Mouse (Mus musculus) brain, adult 2 months (tissue): ENCODE measurements around the gene Gpkow.
"Not testable (repeated sequence)": the region's sequence is repeated elsewhere in the genome, so short reads cannot be mapped to it uniquely, and the experiment has no call there.

Experiments used
- DNase-seq: peaks from one replicate; pipeline ENCODE4 v3.0.0; 2011; ENCODE audit warnings: low read depth, low spot score

The Gpkow gene

DNA sequence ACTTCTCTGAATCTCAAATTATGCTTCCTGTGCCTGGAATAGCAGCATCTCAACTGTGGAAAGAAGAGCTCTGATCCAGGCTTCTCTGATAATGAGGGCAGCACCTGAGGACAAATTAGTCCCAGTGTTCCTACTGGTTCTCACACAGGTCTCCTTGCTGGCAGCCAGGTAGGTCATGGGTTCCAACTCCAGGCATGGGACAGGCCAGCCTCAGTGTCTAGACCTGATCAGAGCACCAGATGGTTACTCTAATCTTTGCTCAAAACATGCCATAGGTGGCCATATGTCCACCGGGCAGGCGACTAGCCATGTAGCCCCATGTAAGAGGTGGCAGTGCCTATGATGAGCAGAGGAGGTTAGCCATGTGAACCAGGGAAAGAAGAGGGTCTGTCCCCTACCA lies 8.6 kb upstream of the Gpkow start:
- peak; percentile 58 for DNase-seq

DNA sequence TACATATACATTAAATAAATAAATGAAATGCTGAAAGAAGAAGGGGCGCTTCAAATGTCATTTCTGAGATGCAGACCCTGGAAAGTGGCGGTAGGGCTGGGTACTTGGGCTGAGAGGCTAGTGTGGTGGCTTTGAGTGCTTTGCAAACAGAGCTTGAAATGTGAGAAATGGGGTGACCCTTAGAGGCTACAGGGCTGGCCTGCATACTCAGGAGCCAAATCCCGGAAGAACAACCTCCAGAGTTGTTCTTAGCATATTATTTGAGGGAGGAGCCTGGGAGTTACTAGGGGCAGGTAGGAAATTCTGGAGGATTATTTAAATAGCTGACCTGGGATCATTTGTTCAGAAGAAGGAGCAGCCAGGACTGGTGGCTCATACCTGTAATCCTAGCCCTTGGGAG lies 6.4 kb upstream of the Gpkow start:
- no peak for DNase-seq

DNA sequence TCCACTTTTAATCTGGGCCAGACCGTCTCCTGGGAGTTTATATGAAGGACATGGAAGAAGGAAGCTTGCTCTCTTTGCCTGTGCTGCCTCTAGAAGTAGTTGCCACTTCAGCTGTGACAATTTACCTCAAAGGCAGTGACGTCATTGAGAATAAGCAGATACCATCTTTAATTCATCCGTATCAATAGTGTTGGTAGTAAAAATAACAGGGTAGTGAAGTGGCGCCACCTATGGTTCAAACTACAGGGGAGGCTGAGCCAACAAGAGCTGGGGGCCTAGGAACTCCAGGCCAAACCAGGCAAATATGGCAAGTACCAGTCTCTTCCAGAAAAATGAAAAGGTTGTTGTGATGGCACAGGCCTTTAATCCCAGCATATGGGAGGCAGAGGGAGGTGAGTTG lies 4.1 kb upstream of the Gpkow start:
- DNase-seq, result peak; percentile 50

DNA sequence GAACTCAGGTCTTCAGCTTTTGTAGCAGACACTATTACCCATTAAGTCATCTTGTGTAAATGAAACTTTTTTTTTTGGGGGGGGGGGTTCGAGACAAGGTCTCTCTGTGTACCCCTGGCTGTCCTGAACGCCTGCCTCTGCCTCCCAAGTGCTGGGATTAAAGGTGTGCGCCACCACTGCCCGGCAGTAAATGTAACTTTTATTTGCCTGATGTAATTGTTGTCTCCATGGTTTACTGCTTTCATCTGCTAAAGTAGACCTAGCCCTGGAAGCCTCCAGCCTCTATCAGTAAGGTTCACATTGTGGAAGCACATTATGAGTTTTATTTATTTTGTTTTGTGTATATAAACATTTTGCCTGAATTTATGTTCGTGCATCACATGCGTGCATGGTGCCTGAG lies 411 bp upstream of the Gpkow start:
- no peak for DNase-seq

DNA sequence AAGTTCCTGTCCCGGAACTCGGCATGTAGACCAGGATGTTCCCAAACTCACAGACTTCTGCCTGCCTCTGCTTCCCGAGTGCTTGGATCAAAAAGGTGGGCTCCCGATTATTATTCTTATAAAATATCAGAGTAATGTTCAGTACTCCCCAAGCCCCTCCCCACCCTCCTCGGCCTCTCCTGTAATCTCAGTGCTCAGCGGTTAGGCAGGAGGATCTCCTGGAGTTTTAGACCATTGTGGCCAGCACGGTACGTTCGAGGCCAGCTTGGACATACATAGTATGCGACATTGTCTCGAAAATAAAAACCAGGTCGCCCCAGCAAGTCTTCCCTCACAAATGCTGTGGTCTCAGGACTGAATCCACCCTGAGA lies 16.8 kb downstream of the Gpkow start:
- not testable (repeated sequence) for DNase-seq

DNA sequence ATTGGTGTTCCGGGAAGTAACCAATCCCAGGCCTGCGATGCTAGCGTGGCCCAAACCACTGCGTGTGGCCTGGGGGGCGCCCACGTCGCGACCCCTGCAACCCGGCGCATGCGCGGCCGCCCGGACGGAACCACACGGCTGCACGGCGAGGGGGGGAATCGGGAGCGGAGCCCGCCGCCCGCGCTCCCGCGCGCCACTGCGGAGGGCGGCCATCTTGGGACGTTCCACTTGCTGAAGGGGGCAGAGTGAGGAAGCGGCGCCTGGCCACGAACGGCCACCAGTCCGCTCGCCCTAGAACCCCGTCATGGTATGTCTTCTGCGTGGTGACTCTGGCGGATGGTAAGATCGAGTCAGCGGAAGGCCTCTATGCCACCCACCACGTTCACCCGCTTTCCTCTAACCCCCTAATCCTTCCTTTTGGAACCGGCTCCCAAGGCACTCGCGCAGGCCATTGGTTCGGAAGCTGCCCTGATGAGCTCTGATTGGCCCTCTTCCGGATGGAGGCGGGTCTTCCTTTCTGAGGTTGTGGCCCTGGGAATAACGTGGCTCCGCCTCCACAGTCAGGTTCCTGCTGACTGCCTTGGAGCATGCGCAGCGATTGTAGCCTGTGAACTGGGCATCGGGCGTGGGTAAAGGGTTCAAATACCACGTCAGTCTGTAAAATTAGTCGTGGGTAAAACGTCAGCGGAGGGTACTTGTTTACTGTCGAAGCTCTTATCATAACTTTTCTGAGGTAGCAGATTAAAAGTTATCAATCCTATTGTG lies 17.4 kb downstream of the Gpkow start, which contains the start of gene Wdr45:
TSS of gene Wdr45 (plus strand) at position 199 of the 765 bp plus-strand sequence.
- peak; percentile 99 for DNase-seq

DNA sequence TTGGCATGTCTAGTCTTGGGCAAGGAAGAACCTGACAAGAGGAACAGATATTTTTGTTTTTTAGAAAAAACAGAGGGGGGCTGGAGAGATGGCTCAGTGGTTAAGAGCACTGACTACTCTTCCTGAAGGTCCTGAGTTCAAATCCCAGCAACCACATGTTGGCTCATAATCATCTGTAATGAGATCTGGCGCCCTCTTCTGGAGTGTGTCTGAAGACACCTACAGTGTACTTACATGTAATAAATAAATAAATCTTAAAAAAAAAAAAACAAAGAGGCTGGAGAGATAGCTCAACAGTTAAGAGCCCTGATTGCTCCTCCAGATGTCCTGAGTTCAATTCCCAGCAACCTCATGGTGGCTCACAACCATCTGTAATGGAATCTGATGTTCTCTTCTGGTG lies 19.1 kb downstream of the Gpkow start:
- DNase-seq, result not testable (repeated sequence)

DNA sequence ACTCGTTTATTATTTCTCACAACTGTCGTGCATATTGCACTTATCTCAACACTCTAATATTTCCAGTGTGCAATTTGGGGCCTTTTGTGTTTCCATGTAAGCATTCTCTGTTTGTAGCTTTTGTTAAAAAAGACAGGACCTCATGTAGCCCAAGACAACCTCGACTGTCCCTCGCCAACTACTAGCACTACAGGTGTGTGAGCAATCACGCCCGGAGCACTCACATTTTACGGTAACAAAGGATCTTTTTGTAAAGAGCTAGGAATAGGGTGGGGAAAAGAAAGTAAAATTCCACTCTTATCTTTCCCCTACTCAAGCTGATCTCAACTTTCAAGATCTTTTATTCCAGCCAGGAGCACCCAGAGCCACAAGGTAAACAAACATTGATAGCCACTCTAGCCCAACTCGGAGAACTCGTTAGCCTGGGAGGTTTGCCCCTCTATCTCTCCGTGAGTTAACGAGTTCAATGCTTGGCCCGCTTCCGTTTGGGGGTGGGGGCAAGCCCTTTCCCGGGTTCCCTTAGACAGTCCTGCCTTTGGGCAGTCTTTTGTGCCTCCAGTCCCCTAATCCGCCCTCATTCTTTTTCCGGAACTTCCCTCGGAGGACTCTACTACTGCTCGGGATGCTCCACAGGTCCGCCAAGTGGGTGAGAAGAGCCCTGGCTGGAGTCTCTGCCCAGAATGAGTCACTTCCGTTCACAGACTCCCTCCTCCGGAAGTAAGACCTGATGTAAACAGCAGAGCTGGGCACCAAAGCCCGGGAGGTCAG lies 24.8 kb downstream of the Gpkow start, which contains the start of gene Gm45208:
TSS of gene Gm45208 (plus strand) at position 732 of the 768 bp plus-strand sequence.
- peak; percentile 92 for DNase-seq

DNA sequence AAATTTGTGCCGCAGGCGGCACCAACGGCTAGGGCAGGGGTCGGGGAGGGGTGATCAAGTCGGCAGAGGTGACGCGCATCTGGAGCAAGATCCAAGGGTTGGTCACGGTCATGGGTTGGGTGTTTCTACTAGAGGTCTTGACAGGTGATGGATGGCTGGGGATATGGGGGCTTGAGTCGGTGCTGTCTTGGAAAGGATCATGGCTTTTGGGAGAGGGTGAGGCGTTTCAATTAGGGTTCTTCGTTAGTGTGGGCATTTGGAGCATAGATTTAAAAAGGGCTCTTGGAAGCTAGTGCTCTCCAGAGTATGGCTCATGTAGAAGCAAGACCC lies 25.3 kb downstream of the Gpkow start:
- DNase-seq, result no peak

DNA sequence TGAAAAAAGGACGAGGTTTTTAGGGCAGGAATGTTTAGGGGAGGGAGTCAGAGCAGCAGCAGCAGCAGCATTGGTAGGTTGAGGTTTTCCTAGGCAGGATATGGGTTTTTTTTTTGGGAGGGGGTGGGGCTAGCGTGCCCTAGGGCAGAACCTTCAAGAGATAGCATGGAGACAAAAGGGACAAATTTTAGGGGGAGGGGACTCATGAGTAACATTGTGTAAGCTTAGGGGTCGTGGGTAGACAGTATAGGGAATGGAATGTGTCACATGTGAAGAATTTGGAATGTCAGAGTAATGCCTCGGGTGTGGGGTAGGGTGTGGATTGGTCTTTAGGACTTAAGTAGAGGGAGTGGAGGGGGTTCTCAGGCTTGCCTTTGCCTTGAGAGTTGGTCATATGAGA lies 25.8 kb downstream of the Gpkow start:
- DNase-seq, result no peak

DNA sequence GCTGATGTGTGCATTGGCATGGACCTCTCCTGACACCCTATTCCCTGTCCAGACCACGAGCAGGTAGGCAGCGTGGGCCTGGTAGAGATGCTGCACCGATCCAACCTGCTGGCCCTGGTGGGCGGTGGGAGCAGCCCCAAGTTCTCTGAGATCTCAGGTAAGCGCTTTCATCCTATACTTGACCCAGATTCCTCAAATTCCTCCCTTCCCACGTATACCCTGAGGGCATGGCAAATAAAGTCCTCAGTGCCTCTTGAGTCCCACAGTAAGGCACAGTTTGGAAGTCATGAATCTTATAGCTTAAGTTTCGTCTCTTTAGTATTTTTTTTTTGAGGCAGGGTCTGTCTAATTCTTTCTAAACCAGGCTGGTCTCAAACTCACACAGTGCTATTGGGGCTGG lies 27.2 kb downstream of the Gpkow start:
- no peak for DNase-seq

DNA sequence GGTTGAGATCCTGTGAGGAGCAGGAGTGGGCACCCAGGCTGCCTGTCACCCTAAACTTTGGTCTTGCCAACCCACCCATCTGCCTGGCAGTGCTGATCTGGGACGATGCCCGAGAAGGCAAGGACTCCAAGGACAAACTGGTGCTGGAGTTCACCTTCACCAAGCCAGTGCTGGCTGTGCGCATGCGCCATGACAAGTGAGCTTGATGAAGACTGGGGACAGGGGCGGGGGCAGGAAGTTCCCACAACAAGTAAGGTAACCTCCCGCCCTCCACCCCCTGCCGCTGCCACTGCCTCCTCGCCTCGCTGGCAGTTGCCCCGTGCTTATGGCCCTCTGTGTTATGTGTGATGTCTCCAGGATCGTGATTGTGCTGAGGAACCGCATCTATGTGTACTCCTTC lies 28.9 kb downstream of the Gpkow start:
- DNase-seq, result no peak

DNA sequence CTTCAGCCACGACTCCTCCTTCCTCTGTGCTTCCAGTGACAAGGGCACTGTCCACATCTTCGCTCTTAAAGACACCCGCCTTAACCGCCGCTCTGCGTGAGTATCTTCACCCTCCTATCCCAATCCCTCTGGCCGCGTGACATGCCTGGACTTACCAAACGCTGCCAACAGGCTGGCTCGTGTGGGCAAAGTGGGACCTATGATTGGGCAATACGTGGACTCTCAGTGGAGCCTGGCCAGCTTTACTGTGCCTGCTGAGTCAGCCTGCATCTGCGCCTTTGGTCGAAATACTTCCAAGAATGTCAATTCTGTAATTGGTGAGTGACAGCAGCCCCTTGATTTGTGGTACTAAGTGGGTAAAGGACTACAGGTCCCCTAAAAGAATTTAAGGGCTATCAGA lies 30.2 kb downstream of the Gpkow start:
- no peak for DNase-seq

DNA sequence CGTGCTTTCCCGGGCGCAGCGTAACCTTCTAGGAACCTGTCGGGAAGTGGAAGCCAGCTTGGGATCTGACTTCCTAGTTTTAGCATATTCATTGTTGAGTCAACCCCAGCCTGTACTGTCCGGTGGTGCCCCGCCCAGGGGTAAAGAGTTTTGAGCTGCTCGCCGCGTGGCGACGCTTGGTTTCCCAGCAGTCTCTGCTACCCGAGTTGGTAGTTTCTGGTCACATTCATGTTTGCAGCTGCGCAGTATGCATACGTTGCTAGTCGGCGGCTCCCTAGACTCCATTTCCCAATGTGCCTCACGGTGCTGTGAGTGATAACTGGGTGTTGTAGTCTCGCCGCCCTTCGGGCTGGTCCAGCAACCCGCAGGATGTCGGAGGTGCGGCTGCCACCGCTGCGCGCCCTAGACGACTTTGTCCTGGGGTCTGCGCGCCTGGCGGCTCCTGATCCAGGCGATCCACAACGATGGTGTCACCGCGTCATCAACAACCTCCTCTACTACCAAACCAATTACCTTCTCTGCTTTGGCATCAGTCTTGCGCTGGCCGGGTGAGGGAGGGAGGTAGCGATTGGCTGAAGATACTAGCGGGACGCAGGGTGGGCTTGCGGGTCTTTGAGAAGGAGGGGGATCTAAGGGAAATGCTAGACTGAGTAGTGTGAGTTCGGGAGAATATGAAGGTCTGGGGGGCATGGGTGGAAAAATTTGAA lies 31.4 kb downstream of the Gpkow start, which contains the start of gene Praf2:
TSS of gene Praf2 (plus strand) at position 225 of the 707 bp plus-strand sequence.
- peak; percentile 96 for DNase-seq

DNA sequence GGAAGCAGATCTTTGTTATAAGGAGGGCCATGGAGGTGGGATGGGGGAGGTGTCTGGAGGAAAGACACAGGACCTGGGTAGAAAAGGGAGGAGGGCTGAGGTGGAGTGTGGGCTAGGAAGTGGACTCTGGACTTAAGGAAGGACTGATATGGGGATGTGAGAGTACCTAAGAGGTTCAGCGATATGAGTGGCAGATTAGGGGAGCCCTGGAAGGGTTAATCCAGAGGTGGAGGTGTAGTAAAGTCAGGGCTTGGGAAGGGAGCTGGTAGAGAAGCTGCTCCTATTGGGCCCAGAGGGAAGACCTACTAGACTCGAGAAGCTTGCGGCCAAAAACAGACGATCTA lies 32.0 kb downstream of the Gpkow start:
- peak; percentile 26 for DNase-seq

DNA sequence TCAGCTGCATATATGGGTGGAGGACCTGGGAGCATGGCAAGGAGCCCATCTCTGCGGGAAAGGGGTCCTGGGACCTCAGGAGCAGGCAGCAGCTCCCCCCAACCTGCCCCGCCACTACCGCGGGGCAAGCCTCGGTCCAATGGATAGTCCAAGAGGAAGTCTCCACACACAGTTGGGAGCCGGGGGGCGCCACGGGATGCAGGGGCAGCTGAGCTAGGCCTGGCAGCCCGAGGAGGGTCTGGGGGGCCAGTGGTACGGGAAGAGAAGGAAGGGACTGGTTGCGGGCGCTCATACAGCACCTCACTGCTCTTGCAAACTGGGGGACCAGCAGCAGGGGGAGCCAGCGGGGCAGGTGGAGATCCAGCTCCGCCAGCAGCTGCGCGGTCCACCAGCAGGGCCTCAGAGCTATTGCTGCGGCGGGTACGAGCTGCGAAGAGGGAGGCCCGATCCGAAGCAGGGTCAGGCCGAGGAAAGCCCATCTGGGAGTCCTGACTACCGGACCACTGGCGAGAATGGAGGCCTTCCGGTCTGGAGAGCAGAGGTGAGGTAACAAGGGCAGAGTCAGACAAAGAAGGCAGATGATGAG lies 36.7 kb downstream of the Gpkow start:
- peak; percentile 58 for DNase-seq

DNA sequence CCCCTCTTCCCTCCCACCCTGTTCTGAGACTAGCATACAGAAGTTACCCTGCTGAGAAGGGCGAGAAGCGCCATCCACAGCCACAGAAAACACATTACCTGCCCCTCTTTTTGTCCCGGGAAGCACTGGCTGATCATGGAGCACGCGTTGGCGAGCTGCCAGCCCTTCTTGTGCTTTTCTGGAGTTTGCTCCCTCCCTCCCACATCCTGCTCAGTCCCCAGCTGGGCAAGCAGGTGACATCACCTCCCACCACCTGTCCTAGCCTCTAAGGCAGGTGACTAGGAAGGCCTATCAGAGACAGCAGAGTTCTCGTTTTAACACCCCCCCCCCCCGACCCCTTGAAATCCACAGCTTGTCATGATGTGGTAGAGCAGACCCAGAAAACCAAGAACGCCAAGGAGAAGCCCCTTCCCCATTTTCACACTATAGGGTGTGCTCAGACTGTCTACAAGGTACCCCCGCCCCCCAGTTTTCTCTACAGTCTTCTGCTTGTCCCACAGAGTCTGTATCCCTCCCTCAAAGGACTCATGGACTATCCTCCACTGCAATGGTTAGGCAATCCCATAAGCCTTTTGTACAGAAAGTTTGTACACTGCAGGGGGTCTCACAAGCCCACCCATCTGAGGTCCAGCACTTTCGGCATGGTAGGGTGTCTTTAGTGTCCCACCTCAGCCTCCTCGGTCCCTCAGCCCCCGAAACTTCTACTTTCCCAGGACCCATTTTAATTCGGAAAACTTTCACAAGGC lies 42.6 kb downstream of the Gpkow start:
- peak; percentile 94 for DNase-seq

DNA sequence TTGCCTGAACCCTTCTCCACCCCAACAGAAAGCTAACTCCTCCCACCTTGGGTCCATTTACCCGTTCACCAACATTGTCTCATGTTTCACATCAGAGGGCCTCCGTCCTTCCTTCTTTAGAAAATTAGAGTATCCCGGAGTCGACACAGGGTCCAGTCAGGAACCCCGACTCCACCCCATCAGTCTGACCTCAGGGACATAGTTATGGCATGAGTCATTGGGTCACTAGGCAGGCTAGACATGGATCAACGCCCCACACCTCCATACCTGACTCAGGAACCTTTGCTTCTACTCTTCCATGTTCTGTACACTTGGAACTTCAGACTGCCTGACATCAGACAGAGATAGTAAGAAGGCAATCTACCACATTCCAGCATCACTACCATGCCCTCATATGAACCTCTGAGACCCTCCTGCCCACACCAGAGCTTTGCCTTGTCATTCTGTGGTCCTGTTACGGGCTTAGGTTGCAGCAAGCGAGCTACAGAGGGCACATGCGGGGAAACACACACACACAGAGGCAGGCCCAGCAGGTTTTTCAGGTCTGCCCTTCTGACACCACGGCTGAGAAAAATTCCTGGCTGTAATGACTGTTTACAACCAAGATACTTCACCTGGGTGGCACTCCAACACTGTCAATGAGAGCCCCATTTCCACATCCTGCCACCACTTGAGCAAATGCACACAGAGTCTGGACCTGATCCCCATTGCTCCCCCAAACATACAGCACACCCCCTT lies 43.3 kb downstream of the Gpkow start:
- DNase-seq, result no peak

DNA sequence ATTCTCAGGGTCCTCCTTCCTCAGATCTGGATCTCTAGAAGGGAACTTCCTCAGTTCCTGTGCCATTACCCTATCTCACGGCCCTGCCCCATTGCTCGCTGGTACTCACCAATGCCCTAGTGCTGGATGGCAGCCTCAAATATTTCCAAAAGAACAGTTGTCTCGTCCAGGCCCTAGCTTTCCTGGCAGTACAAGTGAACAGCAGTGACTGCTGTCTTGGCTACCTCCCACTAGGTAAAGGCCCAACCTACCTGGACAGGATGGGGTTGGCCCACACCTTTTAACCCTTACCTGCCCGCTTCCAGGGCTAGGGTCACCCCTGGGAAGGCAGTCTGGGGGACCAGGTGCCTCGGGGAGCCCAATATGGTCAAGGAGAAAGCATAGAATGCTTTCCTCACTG lies 44.2 kb downstream of the Gpkow start:
- DNase-seq, result peak; percentile 67

DNA sequence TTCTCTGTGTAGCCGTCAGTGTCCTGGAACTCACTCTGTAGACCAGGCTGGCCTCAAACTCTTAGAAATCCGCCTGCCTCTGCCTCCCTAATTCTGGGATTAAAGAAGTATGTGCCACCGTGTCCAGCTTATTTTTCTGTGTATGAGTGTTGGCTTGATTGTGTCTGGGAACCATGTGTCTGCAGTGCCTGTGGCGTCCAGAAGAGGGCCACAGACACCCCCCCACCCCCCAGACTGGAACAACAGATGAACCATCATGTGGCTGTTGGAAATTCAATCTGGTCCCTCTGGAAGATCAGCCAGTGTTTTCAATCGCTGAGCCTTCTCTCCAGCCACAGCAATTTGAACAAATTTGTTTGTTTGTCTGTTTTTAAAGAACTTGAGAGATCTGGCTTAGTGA lies 46.5 kb downstream of the Gpkow start:
- peak; percentile 55 for DNase-seq

DNA sequence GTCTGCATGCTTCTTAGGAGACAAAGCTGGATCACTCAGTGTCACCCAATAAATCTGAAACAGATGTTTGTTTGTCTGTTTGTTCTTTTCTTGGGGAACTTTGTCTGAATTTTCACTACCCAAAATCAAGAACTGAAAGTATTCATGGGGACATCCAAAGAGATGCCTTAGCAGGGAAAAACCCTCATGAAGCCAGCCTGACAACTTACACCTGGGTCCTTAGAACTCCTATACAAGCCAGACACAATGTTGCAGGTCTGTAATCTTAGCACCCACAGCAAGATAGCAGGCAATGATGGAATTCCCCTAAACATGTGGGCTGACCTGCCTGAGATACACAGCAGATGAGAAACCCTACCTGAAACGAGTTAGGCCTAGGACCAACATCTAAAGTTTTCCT lies 48.0 kb downstream of the Gpkow start:
- no peak for DNase-seq
